8 mouse cellular contexts compared by ENCODE assay signal in genomic region chr11:84069034-84069370, GRCm38 (mm10). TPM values are rescaled to one million over a fixed set of nuclear protein-coding genes. Genes with fewer than 3 reads are reported as not detected.
DNase-seq lines count a peak whose midpoint lies in the region; ATAC-seq lines count a peak whose summit lies in the region.

TSS of gene Dusp14 (minus strand) at chr11:84069261.

- peak within 1 kb of the TSS; percentile 86 for H3K27ac ChIP-seq in hindbrain, embryonic 10.5 days
- H3K27ac ChIP-seq in neural tube, embryonic 13.5 days (replicated peaks), result no peak within 1 kb of the TSS

- peaks cover 56% of the 10 kb centered on the region for H3K27me3 ChIP-seq in hindbrain, embryonic 10.5 days (ENCODE audit: insufficient read depth, poor library complexity, severe bottlenecking)
- peaks cover 44% of the 10 kb centered on the region for H3K27me3 ChIP-seq in neural tube, embryonic 13.5 days

- peaks cover 41% of the 10 kb centered on the region for H3K4me1 ChIP-seq in hindbrain, embryonic 10.5 days (replicated peaks)
- H3K4me1 ChIP-seq in neural tube, embryonic 13.5 days (replicated peaks), result peaks cover 29% of the 10 kb centered on the region

- no peaks in the 10 kb centered on the region for H3K36me3 ChIP-seq in hindbrain, embryonic 10.5 days
- H3K36me3 ChIP-seq in neural tube, embryonic 13.5 days, result no peaks in the 10 kb centered on the region

- H3K9ac ChIP-seq in neural tube, embryonic 13.5 days, result peak within 1 kb of the TSS; percentile 72

- no peak for DNase-seq in frontal cortex, postnatal 25 days (ENCODE audit: low spot score in 2 of 2)
- DNase-seq in thymus, postnatal 14 days, result peak; percentile 14
- DNase-seq in thymus, postnatal 10 days (ENCODE audit: low spot score in 2 of 2), result no peak
- DNase-seq in hindbrain, embryonic 10.5 days (ENCODE audit: low spot score), result no peak
- no peak for DNase-seq in layer of hippocampus, postnatal 36 days
- no peak for DNase-seq in spleen, adult 12 weeks (ENCODE audit: low spot score)

- peak within 1 kb of the TSS; percentile 72 for H3K4me3 ChIP-seq in hindbrain, embryonic 10.5 days
- H3K4me3 ChIP-seq in neural tube, embryonic 13.5 days, result peak within 1 kb of the TSS; percentile 63

- no peaks in the 10 kb centered on the region for H3K9me3 ChIP-seq in hindbrain, embryonic 10.5 days
- H3K9me3 ChIP-seq in neural tube, embryonic 13.5 days, result no peaks in the 10 kb centered on the region

- peak within 1 kb of the TSS; percentile 86 for H3K4me2 ChIP-seq in neural tube, embryonic 13.5 days

- WGBS in hindbrain, embryonic 10.5 days, result 9% methylated on average over 11 of the region's 11 CpGs
- 15% methylated on average over 11 of the region's 11 CpGs for WGBS in neural tube, embryonic 13.5 days

- peak; percentile 5; the same call in 1 of the 2 replicates for ATAC-seq in frontal cortex, adult (ENCODE audit: low TSS enrichment)
- ATAC-seq in neural tube, embryonic 13.5 days (ENCODE audit: low read depth), result no peak

RNA-seq across cellular contexts. Expression of gene Dusp14, which starts in this region (rescaled TPM):
- 11.0 and 13.3 TPM in 2 replicates for polyA plus RNA-seq in hindbrain, embryonic 10.5 days (2016; fragmentation: Nextera tagmentation; extraction: Ambion mirVana)
- 10 to 100 TPM; 30.2 to 34.3 TPM for total RNA-seq in layer of hippocampus, postnatal 36 days (2021)
- 8.7 and 10.4 TPM in 2 replicates for polyA plus RNA-seq in neural tube, embryonic 13.5 days (2015; fragmentation: Nextera tagmentation; extraction: Ambion mirVana)
